Mouse (Mus musculus) adrenal gland, adult 8-10 months (tissue): ENCODE results near the gene Ptprn2. TPM values are rescaled to one million over a fixed set of nuclear protein-coding genes. Genes with fewer than 3 reads are reported as not detected.

Experiments used
- DNase-seq: peaks from one replicate; pipeline ENCODE4 v3.0.0; 2022
- total RNA-seq, 4 experiments: library from RNA; stranded (reverse); gene quantifications; 2 replicates each; pipeline ENCODE4 v1.2.4; 2022

Gene Ptprn2
- total RNA-seq, 4 experiments from 2014 or later = 24.1 to 40.1 (median 28.9) TPM

- DNase-seq = no peak
Observed at GRCm38 (mm10) chr12:116907424-116907823, 421.9 kb downstream of the Ptprn2 start.

GRCm38 (mm10) chr12:116908668-116909067 is 423.1 kb downstream of the Ptprn2 start:
- no peak for DNase-seq

GRCm38 (mm10) chr12:116916776-116917175 is 431.3 kb downstream of the Ptprn2 start:
- no peak for DNase-seq

- DNase-seq = no peak
Observed at GRCm38 (mm10) chr12:116919185-116919584, 433.7 kb downstream of the Ptprn2 start.

- no peak for DNase-seq
Observed at GRCm38 (mm10) chr12:116919691-116920526, 434.4 kb downstream of the Ptprn2 start.

GRCm38 (mm10) chr12:116927115-116927514 is 441.6 kb downstream of the Ptprn2 start:
- DNase-seq = no peak

- no peak for DNase-seq
Observed at GRCm38 (mm10) chr12:116927516-116927915, 442.0 kb downstream of the Ptprn2 start.

GRCm38 (mm10) chr12:116938158-116938854 is 452.8 kb downstream of the Ptprn2 start:
- DNase-seq = no peak

- DNase-seq = no peak
Observed at GRCm38 (mm10) chr12:116943883-116944282, 458.4 kb downstream of the Ptprn2 start.

GRCm38 (mm10) chr12:116948151-116948928 is 462.8 kb downstream of the Ptprn2 start:
- DNase-seq = no peak

- peak; percentile 63 for DNase-seq
Observed at GRCm38 (mm10) chr12:116949726-116950125, 464.2 kb downstream of the Ptprn2 start.

GRCm38 (mm10) chr12:116952452-116953205 is 467.1 kb downstream of the Ptprn2 start:
- no peak for DNase-seq

GRCm38 (mm10) chr12:116959164-116959563 is 473.6 kb downstream of the Ptprn2 start:
- no peak for DNase-seq

- DNase-seq = no peak
Observed at GRCm38 (mm10) chr12:116963906-116964305, 478.4 kb downstream of the Ptprn2 start.

GRCm38 (mm10) chr12:116968215-116968939 is 482.9 kb downstream of the Ptprn2 start:
- no peak for DNase-seq

GRCm38 (mm10) chr12:116975547-116975946 is 490.0 kb downstream of the Ptprn2 start:
- DNase-seq = no peak

- DNase-seq = no peak
Observed at GRCm38 (mm10) chr12:116976981-116977380, 491.5 kb downstream of the Ptprn2 start.

- peak; percentile 25 for DNase-seq
Observed at GRCm38 (mm10) chr12:116978201-116978600, 492.7 kb downstream of the Ptprn2 start.

- DNase-seq = no peak
Observed at GRCm38 (mm10) chr12:116981315-116981714, 495.8 kb downstream of the Ptprn2 start.

- no peak for DNase-seq
Observed at GRCm38 (mm10) chr12:116989144-116989543, 503.6 kb downstream of the Ptprn2 start.

GRCm38 (mm10) chr12:117001546-117002148 is 516.1 kb downstream of the Ptprn2 start:
- DNase-seq = no peak
